Mouse (Mus musculus) heart, postnatal 4 days (tissue): Measurements from ENCODE around the gene Acadsb. TPM values are rescaled to one million over a fixed set of nuclear protein-coding genes. Genes with fewer than 3 reads are reported as not detected.
"Not testable (repeated sequence)": the region's sequence is repeated elsewhere in the genome, so short reads cannot be mapped to it uniquely, and the experiment has no call there.

Experiments
- DNase-seq: peaks from one replicate; pipeline ENCODE4 v3.0.0; 2021
- total RNA-seq, 2 experiments: library from RNA; stranded (reverse); gene quantifications; 2 replicates each; pipeline ENCODE4 v1.2.3; 2021

The Acadsb gene
- total RNA-seq: 10 to 100 TPM; 62.5 to 67.0 TPM

DNA sequence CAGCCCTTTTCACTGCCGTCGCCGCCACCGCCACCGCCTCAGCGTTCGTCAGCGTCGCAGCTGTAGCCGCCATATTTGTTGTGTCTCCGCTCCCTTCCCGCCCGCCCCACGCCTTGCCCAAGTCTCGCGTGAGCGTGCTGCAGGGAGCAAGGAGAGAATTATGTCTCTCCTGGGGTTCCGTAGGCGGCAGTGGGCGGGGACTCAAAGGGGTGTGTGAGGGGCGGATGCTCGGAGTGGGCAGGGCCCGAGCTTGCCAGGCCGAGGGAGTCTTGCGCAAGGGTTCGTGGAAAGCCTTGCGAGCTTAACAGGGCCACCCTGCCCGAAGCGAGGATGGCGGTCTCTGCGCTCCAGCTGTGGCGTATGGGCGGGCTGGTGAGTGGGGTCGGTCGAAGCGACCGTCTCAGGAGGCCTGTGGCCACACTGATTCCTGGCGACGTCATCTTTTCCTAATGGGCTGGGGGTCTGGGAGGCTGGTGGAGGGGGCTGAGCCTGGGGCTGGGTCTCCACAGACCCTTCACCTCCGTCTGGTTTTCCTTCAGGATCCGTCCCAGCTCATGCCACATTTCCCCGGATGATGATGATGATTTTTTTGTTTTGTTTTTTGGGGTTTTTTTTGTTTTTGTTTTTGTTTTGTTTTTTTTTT, at the start of gene Acadsb, which contains the start of gene Ikzf5:
Gene Acadsb, plus strand, starts transcription at position 186 of the 643 bp plus-strand sequence.
Gene Ikzf5, minus strand, starts transcription at position 106 of the 643 bp plus-strand sequence.
- peak; percentile 99 for DNase-seq

DNA sequence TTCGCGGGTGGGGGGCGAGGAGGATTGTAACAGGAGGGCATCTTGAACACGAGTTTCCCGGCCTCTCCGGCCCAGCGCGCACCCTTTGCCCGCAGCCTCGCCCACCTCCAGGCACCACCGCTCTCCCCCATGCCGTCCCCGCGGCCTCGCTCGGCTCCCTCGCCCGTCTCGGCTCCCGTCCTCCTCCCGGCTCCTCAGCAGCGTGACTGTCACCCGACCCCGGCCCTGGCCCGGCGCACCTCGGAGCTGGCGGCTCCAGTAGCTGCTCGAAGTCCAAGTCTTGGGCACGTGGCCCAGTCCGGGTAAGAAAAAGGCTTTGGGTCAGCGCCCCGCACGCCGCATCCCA, 48.2 kb upstream of the Acadsb start:
- DNase-seq: no peak

DNA sequence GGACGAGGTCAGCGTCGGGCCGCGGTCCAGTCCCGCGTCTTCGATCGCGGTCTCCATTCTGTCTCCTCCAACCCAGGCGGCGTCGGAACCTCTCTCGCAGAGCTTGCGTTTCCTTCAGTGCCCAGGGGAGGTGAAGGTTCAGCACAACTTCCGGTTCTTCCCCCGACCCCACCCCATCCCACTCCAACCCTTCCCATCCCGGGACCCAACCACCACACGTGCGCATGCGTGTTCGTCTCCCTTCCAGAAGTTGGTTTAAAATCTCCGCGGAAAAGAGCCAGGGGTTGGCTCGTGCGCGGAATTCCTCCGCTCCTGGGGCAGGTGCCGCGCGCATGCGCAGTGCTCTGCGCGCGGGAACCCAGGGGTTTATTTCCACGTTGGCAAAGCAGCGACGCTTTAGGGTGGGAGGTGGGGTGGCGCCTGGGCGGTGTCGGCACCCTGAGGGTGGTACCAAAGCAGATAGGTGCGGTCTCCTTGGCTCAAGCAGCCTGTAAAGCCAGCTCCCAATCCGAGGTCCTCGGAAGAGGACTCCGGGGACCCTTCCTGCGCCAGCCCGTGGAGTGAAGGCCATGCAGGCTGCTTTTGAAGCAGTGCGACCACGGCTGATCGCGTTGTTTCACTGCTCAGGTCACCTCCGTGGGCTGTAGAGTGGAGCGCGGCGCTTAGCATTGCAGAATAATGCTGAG, 47.6 kb upstream of the Acadsb start, which contains the start of gene 2310057M21Rik:
Gene 2310057M21Rik, minus strand, starts transcription at position 145 of the 686 bp plus-strand sequence.
- DNase-seq: peak; percentile 96

DNA sequence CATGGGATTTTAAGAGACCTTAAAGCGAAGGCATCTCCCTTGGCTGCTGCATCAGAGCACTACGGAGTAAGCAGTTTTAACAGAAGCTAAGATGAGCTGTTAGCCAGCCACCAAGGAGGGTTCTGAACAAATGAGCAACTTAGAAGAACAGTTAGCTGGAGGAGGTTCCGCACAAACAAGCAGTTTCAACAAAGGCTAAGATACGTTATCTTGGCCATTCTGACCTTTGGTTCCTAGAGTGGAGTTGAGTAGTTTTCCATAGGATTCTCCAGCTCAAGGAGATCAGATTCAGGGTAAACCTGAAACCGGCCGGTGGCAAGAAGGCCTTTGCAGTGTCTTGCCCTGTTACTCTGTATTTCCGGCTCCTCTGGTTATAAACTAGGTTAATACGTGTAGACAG, 46.3 kb upstream of the Acadsb start:
- DNase-seq: no peak

DNA sequence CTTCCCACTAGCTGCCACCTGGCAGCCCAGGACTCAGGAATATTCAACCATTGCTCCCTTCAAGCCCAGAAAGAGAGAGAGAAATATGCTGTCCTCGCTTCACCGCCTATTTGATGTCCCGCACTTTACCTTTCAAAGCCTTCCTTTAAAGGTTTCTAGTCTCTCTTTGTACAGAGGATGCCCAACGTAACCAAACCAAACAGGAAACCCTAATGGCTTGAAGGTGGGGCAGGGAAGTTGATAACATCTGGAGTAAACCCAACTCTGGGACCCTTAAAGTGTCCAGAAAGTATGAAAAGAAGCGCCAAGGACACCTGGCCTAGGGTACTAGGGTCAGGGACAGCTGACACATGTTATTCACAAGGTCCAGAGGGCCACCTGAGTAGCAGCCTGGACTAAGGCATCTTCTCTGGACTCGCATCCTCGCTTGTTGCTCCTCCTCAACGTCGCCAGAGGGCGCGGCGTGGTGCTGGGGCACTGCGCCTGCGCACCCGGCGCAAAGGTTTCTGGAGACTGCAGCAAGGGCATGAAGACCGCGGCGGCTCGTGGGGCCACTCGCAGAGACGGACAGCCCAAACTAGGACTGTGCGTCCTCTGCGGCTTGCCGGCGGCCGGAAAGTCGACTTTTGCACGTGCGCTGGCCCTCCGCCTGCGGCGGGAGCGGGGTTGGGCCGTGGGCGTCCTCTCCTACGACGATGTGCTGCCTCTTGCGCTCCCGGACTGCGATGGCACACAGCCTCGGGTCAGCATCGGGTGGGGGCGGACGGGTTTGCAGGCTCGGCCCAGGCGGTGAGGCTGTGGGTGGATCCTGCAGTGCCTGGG, 39.5 kb upstream of the Acadsb start, which contains the start of gene Pstk:
Gene Pstk, plus strand, starts transcription at position 494 of the 822 bp plus-strand sequence.
- DNase-seq: peak; percentile 91

DNA sequence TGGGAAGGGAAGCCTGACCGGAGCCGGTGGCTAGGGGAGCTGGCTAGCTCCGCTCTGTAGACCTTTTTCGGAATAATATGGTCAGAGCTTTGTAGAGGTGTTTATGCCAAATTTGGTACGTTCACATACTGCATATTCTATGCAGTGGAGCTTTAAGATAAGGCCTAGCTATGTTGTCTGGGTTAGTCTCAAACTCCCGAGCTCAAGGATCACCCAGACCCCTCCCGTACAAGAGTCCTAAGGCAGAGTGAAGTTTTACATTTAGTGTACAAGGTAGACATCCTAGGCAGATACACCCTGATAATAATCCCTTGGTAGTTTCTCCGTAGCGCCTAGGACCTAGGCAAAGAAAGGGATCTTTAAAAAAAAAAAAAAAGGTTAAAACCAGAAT, 38.9 kb upstream of the Acadsb start:
- no peak for DNase-seq

DNA sequence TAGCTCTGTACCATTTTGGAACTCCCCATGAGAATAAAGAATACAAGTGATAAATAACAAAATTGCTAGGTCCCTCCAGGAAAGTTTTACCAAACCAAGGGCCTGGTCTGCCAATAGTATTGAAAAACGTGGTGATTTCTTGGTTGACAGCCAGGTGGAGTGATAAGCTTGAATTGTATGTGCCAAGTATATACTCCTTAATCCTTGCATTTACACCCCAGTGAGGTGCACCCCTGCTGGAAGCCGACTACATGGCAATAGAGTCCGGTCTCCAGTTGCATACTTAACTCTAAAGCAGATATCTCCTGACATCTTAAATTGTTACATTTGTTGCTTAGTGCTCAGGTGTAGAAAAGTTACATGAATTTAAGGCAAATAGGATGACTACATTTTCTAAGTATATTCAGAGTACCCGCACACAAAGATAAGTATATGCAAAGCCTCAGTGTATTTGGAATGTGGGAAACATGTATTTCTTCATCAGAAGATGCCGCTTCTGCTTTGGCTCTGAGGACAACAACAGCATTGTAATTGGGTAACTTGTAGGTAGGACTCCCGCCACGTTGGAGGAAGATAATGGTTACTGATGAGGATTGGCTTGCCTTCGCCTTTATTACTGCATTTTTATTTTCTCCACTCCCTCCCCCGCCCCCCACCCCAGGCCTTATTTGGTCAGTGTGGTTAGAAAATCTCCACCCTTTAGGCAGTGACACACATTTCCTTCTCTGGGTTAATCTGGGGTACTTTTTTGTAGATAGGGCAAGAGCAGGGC, 38.3 kb upstream of the Acadsb start:
- DNase-seq: no peak

DNA sequence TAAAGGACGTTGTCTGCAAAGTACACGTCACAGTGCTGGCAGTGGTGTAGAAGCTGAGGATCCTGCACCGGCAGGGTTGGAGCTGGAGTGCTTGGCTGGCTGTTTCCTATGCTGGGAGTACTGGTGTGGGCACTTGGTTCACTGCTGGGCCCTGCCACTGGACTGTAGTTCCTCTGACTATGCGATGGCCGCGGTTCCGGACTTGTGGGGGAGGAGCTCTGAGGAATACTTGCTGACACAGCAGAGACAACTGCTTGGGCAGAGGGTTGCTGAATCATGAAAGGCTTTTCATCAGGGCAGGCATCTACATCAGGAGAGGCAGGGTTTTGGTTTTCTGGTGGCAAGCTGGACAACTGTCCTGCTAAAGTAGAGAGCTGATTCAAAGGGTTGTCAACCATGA, 18.6 kb upstream of the Acadsb start:
- DNase-seq: not testable (repeated sequence)

DNA sequence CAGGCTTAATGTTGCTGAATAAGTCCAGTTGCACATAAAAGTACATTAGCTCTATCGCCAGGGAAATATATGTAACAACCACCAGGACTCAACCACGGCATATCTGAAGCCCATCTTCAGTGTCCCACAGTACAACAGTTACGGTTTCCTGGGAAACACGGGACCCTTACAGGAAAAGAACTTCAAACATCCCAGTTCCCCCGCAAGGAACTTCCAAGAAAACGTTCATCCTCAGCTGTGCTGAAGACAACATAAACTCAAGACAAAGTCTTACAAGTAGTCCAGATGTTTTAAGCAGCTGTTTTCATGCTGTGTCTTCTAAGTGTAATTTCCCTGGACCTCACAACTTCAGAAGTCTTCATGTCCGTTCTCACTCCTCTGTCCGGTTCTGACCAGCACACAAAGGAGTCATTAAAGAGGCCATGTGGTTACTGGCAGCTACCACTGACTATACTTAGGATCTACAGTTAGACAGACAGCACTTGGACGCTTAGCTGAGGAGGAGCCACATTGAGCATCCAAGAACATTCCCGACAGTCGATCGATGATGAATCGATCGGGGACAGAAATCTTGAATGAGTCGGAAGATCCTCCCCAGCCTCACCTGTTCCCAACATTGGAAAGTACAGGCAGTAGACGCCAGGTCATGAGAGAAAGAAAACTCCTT, 947 bp upstream of the Acadsb start:
- DNase-seq: no peak

DNA sequence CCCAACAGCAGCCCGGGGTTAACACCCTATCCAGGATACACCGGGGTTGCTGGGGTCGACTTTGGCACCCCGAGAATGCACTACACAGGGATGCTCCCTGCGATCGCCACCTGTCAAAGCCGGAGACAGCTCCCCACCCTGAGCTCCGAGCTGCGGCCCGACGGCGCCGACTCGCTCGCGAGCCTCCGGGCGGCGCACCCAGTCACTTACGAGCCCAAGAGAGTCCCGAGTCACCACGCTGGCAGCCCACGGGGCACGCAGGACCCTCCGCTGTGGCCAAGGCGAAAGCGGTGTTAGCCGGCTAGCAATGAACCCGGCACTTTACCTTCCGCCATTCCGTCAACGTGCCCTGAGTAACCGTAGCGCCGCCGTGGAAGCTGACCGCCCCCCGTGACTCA, 414 bp upstream of the Acadsb start:
- no peak for DNase-seq

DNA sequence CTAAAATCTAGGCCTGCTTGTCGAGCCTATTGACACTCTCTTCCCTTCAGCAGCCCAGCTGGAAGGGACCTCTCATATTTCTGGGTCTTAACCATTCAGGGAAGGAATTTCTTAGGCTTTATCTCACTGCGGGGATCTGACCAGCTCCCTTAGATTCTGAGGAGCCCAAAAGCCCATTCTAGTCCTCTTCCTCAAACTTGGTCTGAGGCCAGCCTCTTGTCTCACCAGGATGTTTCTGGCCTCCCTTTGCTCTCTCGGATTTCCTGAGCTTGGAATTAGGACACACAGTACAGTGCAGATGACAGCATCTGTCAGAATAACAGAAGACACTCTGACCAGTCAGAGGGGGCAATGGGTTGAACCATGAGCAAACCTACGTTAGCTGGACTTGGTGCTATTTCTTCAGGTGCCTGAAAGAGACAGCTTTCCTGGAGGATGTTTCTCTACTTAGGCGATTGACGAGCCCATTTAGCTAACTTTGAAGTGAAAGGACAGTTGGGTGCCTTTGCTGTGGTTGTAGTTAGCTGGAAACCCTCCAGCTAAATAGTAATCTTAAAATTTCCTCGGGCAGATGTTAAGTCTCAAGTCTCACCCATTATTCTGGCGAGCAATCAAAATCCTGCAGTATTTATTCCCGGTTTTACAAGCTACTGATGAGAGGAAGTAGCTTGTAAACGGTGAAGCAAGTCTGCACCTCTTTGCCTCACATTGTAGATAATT, 980 bp downstream of the Acadsb start:
- peak; percentile 27 for DNase-seq

DNA sequence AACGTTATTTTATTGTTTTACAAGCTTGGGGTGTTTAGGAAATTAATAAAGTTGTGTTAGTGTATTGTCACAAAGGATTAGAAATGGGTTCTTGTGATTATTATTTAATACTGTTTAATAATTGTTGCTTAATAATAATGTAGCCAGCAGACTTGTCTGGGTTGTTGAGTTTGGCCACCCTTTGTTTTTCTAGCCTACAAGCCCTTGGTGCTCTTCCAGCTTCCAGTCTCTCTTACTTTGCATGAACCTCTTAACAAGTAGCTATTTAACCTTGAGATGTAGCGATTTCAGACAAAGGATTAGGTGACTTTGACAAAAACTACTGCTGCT, 1.5 kb downstream of the Acadsb start:
- no peak for DNase-seq

DNA sequence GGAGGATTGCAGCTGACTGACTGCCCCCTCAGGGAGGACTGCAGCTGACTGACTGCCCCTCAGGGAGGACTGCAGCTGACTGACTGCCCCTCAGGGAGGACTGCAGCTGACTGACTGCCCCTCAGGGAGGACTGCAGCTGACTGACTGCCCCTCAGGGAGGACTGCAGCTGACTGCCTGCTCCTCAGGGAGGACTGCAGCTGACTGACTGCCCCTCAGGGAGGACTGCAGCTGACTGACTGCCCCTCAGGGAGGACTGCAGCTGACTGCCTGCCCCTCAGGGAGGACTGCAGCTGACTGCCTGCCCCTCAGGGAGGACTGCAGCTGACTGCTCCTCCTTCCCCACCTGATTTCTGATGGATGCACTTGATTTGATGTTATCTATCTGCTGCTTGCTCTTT, 6.3 kb downstream of the Acadsb start:
- not testable (repeated sequence) for DNase-seq

DNA sequence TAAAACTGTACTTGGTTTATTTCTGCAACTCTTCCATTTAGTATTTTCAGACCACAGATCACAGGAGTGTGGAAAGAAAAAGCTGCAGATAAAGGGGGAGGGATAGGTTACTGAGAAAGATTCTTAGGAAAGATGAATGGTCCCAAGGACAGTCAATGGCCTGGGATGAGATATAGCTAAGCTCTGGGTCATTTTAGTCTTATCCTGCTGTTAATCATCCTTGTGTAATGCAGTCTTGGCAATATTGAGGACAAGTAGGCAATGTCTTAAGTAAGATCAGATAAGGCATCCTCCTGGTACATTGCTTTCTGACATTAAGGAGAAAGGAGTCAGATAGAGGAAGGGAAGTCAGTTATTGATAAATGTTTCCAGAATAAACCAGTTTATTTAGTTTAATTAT, 7.2 kb downstream of the Acadsb start:
- no peak for DNase-seq

DNA sequence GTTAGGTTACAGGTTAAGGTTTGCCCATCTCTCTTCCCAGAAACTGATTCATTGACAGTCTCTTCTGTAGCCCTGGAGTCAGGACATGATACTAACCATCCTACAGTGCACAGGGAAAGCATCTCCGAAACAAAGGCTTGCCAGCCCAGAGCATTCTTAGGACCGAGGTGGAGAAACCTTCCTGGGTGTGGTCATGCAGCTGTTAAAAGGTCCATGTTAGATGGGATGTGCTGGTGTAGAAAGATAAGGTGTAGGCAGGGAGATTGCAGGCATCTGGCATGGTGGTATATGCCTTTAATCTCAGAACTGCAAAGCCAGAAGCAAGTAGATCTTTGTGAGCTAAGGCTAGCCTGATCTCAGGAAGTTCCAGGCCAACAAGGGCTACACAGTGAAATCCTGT, 14.5 kb downstream of the Acadsb start:
- no peak for DNase-seq

DNA sequence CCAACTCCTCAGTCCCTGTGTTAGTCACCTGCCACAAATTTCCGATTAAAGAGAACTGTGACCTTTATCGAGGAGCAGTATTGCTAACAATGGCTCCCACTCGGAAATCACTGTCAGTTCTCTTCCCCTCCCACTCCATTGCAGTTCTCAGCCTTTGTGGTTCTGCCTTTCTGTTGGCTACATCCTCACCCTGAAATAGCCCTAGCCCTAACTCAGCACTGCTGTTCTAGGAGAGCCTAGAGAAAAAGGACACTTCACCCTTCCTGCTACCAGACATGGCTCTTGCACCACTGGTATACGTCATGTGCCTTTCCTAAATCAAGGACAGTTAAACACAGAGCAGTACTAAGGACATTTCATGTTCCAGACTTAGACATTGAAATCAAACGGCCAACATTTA, 16.9 kb downstream of the Acadsb start:
- no peak for DNase-seq

DNA sequence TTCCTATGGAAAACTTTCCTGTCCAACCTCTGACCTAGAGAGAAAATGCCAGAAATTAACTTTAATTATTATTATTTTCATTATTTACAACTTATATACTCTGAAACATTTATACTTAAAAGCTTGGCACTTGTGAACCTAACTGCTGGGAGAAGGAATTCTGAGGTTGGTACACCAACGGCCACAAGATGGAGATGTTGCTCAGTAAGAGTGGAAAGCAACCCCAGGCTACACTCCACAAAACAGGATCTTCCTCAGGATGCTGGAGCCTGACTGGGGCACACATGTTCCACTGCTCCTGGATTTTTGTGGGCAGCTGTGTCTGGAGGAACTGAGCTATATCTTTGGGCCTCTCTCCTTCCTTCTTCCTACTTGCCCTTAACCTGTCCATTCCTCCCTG, 21.8 kb downstream of the Acadsb start:
- peak; percentile 43 for DNase-seq

DNA sequence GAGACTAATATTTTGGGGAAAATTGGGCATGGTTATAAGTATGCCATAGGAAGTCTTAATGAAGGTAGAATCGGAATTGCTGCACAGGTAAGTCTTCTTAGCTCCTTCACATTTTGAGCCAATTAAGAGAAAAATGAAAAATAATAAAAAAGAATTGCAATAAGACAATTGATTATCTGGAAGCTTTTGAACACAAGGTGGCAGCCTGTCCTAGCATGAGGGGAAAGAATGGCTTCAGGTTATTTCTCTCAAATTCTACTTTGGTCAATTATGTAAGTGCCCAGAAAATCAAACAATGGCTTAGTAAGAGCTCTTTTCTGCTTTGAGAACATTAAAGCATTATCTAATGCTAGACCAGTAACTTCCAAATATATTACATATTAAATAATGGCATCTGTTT, 23.9 kb downstream of the Acadsb start:
- no peak for DNase-seq

DNA sequence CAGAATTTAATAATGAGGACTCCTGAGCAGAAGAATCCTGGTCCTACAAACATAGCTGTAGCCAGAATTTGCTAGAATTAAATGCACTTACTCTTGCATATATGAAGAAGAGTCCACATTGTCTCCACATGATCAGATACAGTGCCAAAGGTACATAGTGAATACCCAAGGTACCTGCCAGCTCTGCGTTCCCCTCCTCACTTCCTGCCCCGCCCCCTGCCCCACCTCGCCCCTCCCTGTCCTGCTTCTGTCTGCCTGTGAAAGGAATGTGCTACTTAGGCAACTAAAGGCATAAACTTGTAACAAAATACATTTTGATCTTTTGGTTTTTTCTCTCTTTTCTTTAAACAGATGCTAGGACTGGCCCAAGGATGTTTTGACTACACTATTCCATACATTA, 26.6 kb downstream of the Acadsb start:
- no peak for DNase-seq

DNA sequence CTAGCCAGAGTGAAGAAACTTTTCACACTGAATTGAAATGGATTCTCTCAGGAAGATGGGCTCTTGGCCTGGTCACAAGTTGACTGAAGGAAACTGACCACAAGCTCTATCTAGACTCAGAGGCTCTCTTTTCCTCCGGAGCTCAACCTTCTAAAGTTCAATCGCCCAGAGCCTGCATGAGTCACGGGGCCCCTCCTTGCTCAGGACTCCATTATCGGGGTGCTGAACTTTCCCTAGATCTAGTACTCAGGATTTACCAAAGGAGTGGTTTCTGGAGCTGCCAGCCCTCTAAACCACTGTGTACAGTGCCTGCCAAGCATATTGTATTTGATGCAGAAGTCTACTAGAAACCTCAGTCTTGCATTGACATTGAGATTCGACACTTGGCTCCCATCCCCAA, 46.3 kb downstream of the Acadsb start:
- no peak for DNase-seq

DNA sequence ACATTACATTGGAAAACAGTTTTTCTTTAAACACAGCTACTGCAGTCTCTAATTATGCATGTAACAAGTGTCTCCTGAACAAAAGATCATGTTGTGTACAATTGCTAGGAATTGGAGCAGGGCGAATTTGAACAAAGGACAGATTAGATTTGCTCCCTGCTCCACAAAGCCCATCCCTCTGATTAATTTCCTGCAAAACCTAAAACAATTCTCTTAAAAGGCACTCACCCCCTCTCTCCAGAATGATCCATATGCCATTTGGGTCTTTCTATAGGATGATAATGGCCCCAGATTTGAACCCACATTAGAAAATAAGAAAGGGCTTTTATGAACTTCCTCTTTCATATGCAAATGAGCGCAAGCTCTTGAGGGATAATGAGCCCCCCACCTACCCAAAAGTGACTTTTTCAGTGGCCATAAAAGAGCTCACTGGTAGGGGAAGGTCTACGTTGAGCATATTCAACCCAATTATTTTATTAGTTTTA, 54.8 kb downstream of the Acadsb start:
- DNase-seq: no peak
